18 mouse cellular contexts compared by ENCODE assay signal in genomic region chr16:94078318-94079074, GRCm38 (mm10). TPM values are rescaled to one million over a fixed set of nuclear protein-coding genes. Genes with fewer than 3 reads are reported as not detected.
DNase-seq lines count a peak whose midpoint lies in the region; ATAC-seq lines count a peak whose summit lies in the region.
"Had no signal": no experiment of that assay in that cellular context is flagged by ENCODE, and none has a peak within 500 bp of the region (broad histone marks: within the 10 kb centered on the region; RNA-seq: fewer than 3 reads in every experiment).

No protein-coding gene starts in this region.

- H3K9me3 ChIP-seq in hindbrain, embryonic 11.5 days (ENCODE audit: control insufficient read depth, low read length): no peaks in the 10 kb centered on the region
- H3K9me3 ChIP-seq in hindbrain, embryonic 13.5 days: no peaks in the 10 kb centered on the region
- H3K9me3 ChIP-seq in neural tube, embryonic 15.5 days (replicated peaks): no peaks in the 10 kb centered on the region
- no peaks in the 10 kb centered on the region for H3K9me3 ChIP-seq in limb, embryonic 10.5 days (replicated peaks)
- no peaks in the 10 kb centered on the region for H3K9me3 ChIP-seq in stomach, embryonic 16.5 days (replicated peaks; ENCODE audit: control insufficient read depth, low read length)
- H3K9me3 ChIP-seq: hindbrain, embryonic 12.5 days; midbrain, embryonic 12.5 days had no signal

- no peaks in the 10 kb centered on the region for H3K4me1 ChIP-seq in hindbrain, embryonic 11.5 days (replicated peaks; ENCODE audit: control insufficient read depth, insufficient read depth, low read length)
- no peaks in the 10 kb centered on the region for H3K4me1 ChIP-seq in hindbrain, embryonic 13.5 days (replicated peaks)
- H3K4me1 ChIP-seq in neural tube, embryonic 15.5 days: no peaks in the 10 kb centered on the region; the same call in 1 of the 2 replicates
- peaks cover 21% of the 10 kb centered on the region for H3K4me1 ChIP-seq in limb, embryonic 10.5 days
- H3K4me1 ChIP-seq in stomach, embryonic 16.5 days (ENCODE audit: control insufficient read depth, insufficient read depth, low read length): peaks cover 3% of the 10 kb centered on the region; the same call in 1 of the 2 replicates

- H3K4me2 ChIP-seq in hindbrain, embryonic 11.5 days (replicated peaks; ENCODE audit: low read depth, low read length): no peak overlapping the region
- H3K4me2 ChIP-seq in hindbrain, embryonic 13.5 days: no peak overlapping the region
- H3K4me2 ChIP-seq in neural tube, embryonic 15.5 days: no peak overlapping the region
- peak overlapping the region; percentile 21; the same call in 1 of the 2 replicates for H3K4me2 ChIP-seq in stomach, embryonic 16.5 days (ENCODE audit: low read depth, low read length)
- H3K4me2 ChIP-seq: hindbrain, embryonic 12.5 days had no signal

- H3K27ac ChIP-seq in hindbrain, embryonic 11.5 days (ENCODE audit: low read depth, low read length): no peak overlapping the region
- H3K27ac ChIP-seq in hindbrain, embryonic 13.5 days: no peak overlapping the region
- no peak overlapping the region for H3K27ac ChIP-seq in neural tube, embryonic 15.5 days (replicated peaks)
- no peak overlapping the region for H3K27ac ChIP-seq in limb, embryonic 10.5 days
- no peak overlapping the region for H3K27ac ChIP-seq in stomach, embryonic 16.5 days (ENCODE audit: low read length)
- H3K27ac ChIP-seq: gastrocnemius, adult 2 months; hindbrain, embryonic 12.5 days; midbrain, embryonic 12.5 days had no signal

- H3K4me3 ChIP-seq in hindbrain, embryonic 11.5 days (ENCODE audit: low read depth, low read length): 0 out of 2 replicates have a peak overlapping the region, but pooled peaks have one; percentile 2
- H3K4me3 ChIP-seq in hindbrain, embryonic 13.5 days: no peak overlapping the region
- no peak overlapping the region for H3K4me3 ChIP-seq in neural tube, embryonic 15.5 days (replicated peaks)
- H3K4me3 ChIP-seq in limb, embryonic 10.5 days: peak overlapping the region; percentile 33
- no peak overlapping the region for H3K4me3 ChIP-seq in stomach, embryonic 16.5 days (replicated peaks; ENCODE audit: low read length)
- H3K4me3 ChIP-seq: hindbrain, embryonic 12.5 days had no signal

- WGBS in hindbrain, embryonic 11.5 days: 2% methylated on average over 21 of the region's 23 CpGs
- WGBS in hindbrain, embryonic 13.5 days: 2% methylated on average over 23 of the region's 23 CpGs
- 2% methylated on average over 23 of the region's 23 CpGs for WGBS in neural tube, embryonic 15.5 days
- 2% methylated on average over 23 of the region's 23 CpGs for WGBS in limb, embryonic 10.5 days
- WGBS in stomach, embryonic 16.5 days: 4% methylated on average over 23 of the region's 23 CpGs

- no peak overlapping the region for H3K9ac ChIP-seq in hindbrain, embryonic 11.5 days (ENCODE audit: low read depth, low read length)
- H3K9ac ChIP-seq in hindbrain, embryonic 13.5 days: no peak overlapping the region
- H3K9ac ChIP-seq in neural tube, embryonic 15.5 days (replicated peaks): no peak overlapping the region
- no peak overlapping the region for H3K9ac ChIP-seq in stomach, embryonic 16.5 days (ENCODE audit: low read length)
- H3K9ac ChIP-seq: hindbrain, embryonic 12.5 days; midbrain, embryonic 12.5 days had no signal

- no peaks in the 10 kb centered on the region for H3K36me3 ChIP-seq in hindbrain, embryonic 11.5 days (ENCODE audit: control insufficient read depth, insufficient read depth, low read length)
- no peaks in the 10 kb centered on the region for H3K36me3 ChIP-seq in hindbrain, embryonic 13.5 days
- no peaks in the 10 kb centered on the region for H3K36me3 ChIP-seq in neural tube, embryonic 15.5 days
- H3K36me3 ChIP-seq in limb, embryonic 10.5 days: no peaks in the 10 kb centered on the region
- no peaks in the 10 kb centered on the region for H3K36me3 ChIP-seq in stomach, embryonic 16.5 days (ENCODE audit: control insufficient read depth, insufficient read depth, low read length)
- H3K36me3 ChIP-seq: hindbrain, embryonic 12.5 days; midbrain, embryonic 12.5 days had no signal

- DNase-seq in hindbrain, embryonic 11.5 days (ENCODE audit: low spot score): peak; percentile 61
- DNase-seq in neural tube, embryonic 10.5 days (ENCODE audit: extremely low spot score, low spot score): peak; percentile 59
- peak; percentile 61 for DNase-seq in limb, embryonic 10.5 days (ENCODE audit: low spot score)
- no peak for DNase-seq in cerebellum, postnatal 10 days
- DNase-seq in adrenal gland, postnatal 4 days (ENCODE audit: low spot score in 2 of 2): no peak
- DNase-seq: cerebellum, adult 11-12 months; gastrocnemius, adult 2 months; kidney, adult 9 months; thymus, adult 18-20 months had no signal

- ATAC-seq in hindbrain, embryonic 11.5 days (ENCODE audit: low FRiP score): no peak
- no peak for ATAC-seq in hindbrain, embryonic 13.5 days (ENCODE audit: low FRiP score)
- ATAC-seq in neural tube, embryonic 15.5 days (ENCODE audit: low FRiP score): no peak
- no peak for ATAC-seq in stomach, embryonic 16.5 days (ENCODE audit: insufficient read depth, low FRiP score)
- ATAC-seq: forebrain, embryonic 14.5 days had no signal

- H3K27me3 ChIP-seq in hindbrain, embryonic 11.5 days (ENCODE audit: control insufficient read depth, insufficient read depth, low read length): peaks cover 84% of the 10 kb centered on the region
- peaks cover 94% of the 10 kb centered on the region for H3K27me3 ChIP-seq in hindbrain, embryonic 13.5 days
- H3K27me3 ChIP-seq in neural tube, embryonic 15.5 days (replicated peaks): peaks cover 91% of the 10 kb centered on the region
- H3K27me3 ChIP-seq in limb, embryonic 10.5 days (ENCODE audit: low read depth, poor library complexity, severe bottlenecking): peaks cover 98% of the 10 kb centered on the region
- peaks cover 82% of the 10 kb centered on the region for H3K27me3 ChIP-seq in stomach, embryonic 16.5 days (ENCODE audit: control insufficient read depth, insufficient read depth, low read length)

RNA-seq across cellular contexts. Expression of gene Sim2, which starts 6.2 kb away (rescaled TPM):
- polyA plus RNA-seq in hindbrain, embryonic 11.5 days (2014; fragmentation: Nextera tagmentation; extraction: Ambion mirVana): 0.35 and 0.39 TPM in 2 replicates
- polyA plus RNA-seq in hindbrain, embryonic 13.5 days (2015; fragmentation: Nextera tagmentation; extraction: Ambion mirVana): 0.08 TPM in 1 of 2 replicates, not detected in the other
- polyA plus RNA-seq in neural tube, embryonic 15.5 days (2015; fragmentation: Nextera tagmentation; extraction: Ambion mirVana): 0.06 TPM in 1 of 2 replicates, not detected in the other
- 2.2 and 2.9 TPM in 2 replicates for polyA plus RNA-seq in limb, embryonic 10.5 days (2016; fragmentation: Nextera tagmentation; extraction: Ambion mirVana)
- polyA plus RNA-seq in stomach, embryonic 16.5 days (2015; fragmentation: Nextera tagmentation; extraction: Ambion mirVana): 0.07 and 0.17 TPM in 2 replicates
- total RNA-seq in adrenal gland, postnatal 4 days (2021): 1 to 10 TPM in 1 of 2 experiments, not detected in 1; 3.5 TPM
- total RNA-seq: MEL; neutrophil, adult 5-6 weeks had no signal
- polyA plus RNA-seq: liver, embryonic 16.5 days had no signal

Comparison
In these comparisons a context has a peak if more than half of its experiments do, and no peak if none do; other contexts are left out.
1. H3K4me3 ChIP-seq: peak in hindbrain, embryonic 11.5 days (single experiment) and limb, embryonic 10.5 days (single experiment); none in hindbrain, embryonic 13.5 days (single experiment), neural tube, embryonic 15.5 days (single experiment) and stomach, embryonic 16.5 days (single experiment).
2. DNase-seq: peak in hindbrain, embryonic 11.5 days (single experiment), neural tube, embryonic 10.5 days (single experiment) and limb, embryonic 10.5 days (single experiment); none in cerebellum, postnatal 10 days (0 of 2) and adrenal gland, postnatal 4 days (0 of 2).